Mouse (Mus musculus): ENCODE data around the gene Pdlim4. TPM values are rescaled to one million over a fixed set of nuclear protein-coding genes. Genes with fewer than 3 reads are reported as not detected.
"Not testable (repeated sequence)": the region's sequence is repeated elsewhere in the genome, so short reads cannot be mapped to it uniquely, and the experiment has no call there.

The Pdlim4 gene
- polyA plus RNA-seq, 1 experiment from 2014 or later: 37.4 TPM

DNA sequence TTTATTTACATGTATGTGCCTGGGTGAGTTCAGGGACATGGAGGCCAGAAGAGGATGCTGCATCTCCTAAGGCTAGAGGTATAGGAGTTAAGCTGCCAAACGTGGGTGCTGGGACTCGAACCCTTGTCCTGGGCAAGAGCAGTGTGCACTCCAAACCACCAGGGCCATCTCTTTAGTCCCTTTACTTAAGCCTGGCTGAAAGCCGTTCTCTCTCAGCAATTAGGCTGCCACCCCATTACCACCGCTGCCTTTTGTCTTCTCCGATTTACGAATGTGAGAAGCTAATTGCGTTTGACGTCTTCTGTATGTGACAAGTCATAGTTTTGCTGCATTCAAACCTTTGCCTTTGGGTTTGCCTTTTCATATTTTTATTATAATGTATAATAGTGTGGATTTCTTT lies 52.8 kb downstream of the Pdlim4 start:
- Histone ChIP-seq H3K36me3 (ENCODE audit: control insufficient read depth, insufficient read depth, low read length) (no peaks in the 10 kb centered on the region), H3K4me1 (ENCODE audit: control insufficient read depth, insufficient read depth, low read depth, low read length) (no peaks in the 10 kb centered on the region), H3K4me2 (ENCODE audit: low read length) (no peak overlapping the region), H3K9ac (ENCODE audit: low read depth, low read length) (no peak overlapping the region), H3K4me3 (ENCODE audit: low read length) (no peak overlapping the region), H3K9me3 (ENCODE audit: control insufficient read depth, low read length) (no peaks in the 10 kb centered on the region), H3K27me3 (replicated peaks; ENCODE audit: control insufficient read depth, insufficient read depth, low read length) (no peaks in the 10 kb centered on the region), H3K27ac (ENCODE audit: low read depth, low read length) (no peak overlapping the region)
- ATAC-seq: no peak
- 61% methylated on average over 8 of the region's 8 CpGs for WGBS

DNA sequence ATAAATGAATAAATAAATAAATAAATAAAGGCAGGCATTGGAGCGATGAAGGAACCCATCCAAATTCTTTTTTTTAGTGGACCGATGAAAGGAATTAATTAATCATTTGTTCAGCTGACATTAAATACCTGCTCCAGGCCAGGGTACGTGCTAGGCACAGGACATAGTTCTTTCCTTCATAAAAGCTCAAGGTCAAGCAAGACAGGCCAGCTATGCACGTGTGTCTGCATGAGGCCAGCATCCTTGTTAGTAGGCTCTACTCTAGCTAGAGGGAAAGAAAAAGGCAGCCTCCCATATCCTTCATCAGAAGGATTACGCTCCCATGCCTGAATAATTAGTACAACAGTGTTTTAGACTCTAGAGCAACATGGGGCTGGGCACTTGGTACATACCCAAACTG lies 55.9 kb downstream of the Pdlim4 start:
- no peaks in the 10 kb centered on the region for H3K9me3 ChIP-seq (ENCODE audit: control insufficient read depth, low read length)
- H3K4me3 ChIP-seq (ENCODE audit: low read length): no peak overlapping the region
- ATAC-seq: no peak
- no peaks in the 10 kb centered on the region for H3K27me3 ChIP-seq (replicated peaks; ENCODE audit: control insufficient read depth, insufficient read depth, low read length)
- H3K36me3 ChIP-seq (ENCODE audit: control insufficient read depth, insufficient read depth, low read length): no peaks in the 10 kb centered on the region
- H3K9ac ChIP-seq (ENCODE audit: low read depth, low read length): no peak overlapping the region
- WGBS: 88% methylated on average over 5 of the region's 5 CpGs
- H3K4me2 ChIP-seq (ENCODE audit: low read length): no peak overlapping the region
- H3K4me1 ChIP-seq (ENCODE audit: control insufficient read depth, insufficient read depth, low read depth, low read length): no peaks in the 10 kb centered on the region
- H3K27ac ChIP-seq (ENCODE audit: low read depth, low read length): no peak overlapping the region

DNA sequence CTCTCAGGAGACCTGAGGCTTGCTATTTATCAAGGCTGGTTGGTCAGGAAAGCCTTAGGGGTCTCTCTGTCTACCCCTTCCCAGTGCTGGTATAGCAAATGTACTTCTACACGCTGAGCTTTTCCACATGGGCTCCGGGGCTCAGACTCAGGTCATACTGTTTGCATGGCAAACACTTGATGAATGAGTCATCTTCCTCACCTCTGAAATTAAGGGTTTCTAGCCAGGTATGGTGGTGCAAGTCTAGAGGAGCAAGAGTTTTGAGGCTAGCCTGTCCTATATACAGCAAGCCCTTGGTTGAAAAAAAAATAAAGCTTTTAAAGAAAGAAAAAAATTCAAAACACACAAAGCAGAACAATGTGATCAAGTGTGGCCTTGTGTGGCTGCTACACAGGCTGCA lies 57.6 kb downstream of the Pdlim4 start:
- ATAC-seq: no peak
- Histone ChIP-seq H3K4me1 (ENCODE audit: control insufficient read depth, insufficient read depth, low read depth, low read length) (peaks cover 2% of the 10 kb centered on the region; the same call in 1 of the 2 replicates), H3K4me3 (ENCODE audit: low read length) (no peak overlapping the region), H3K27me3 (replicated peaks; ENCODE audit: control insufficient read depth, insufficient read depth, low read length) (no peaks in the 10 kb centered on the region), H3K27ac (ENCODE audit: low read depth, low read length) (no peak overlapping the region), H3K36me3 (ENCODE audit: control insufficient read depth, insufficient read depth, low read length) (no peaks in the 10 kb centered on the region), H3K9ac (ENCODE audit: low read depth, low read length) (no peak overlapping the region), H3K9me3 (ENCODE audit: control insufficient read depth, low read length) (no peaks in the 10 kb centered on the region), H3K4me2 (ENCODE audit: low read length) (no peak overlapping the region)
- WGBS: 88% methylated on average over 2 of the region's 2 CpGs

DNA sequence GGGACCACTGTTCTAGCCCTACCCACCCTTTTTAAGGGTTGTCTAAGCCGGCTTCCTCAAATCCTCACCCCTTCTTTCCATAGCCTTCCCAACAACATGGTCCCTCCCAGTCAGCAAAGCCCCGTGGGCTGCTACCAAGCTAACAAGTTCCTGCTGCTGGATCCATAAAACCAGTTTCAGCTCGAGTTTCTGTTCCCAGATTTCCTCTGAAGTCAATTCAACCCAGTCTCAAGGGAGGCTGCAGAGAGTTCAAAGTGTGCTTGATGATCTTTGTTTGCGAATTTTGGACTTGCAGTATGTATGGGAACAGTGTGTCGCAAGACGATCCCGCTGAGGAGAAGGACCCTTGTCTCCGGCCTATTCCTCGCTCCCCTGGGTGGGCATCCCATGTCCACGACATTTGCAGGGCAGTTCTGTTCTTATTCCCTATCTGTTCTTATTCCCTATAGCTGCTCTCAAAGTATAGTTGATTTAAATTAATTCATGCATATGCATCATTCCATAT lies 60.3 kb downstream of the Pdlim4 start:
- Histone ChIP-seq H3K9me3 (ENCODE audit: control insufficient read depth, low read length) (no peaks in the 10 kb centered on the region), H3K9ac (ENCODE audit: low read depth, low read length) (no peak overlapping the region), H3K4me2 (ENCODE audit: low read length) (no peak overlapping the region), H3K36me3 (ENCODE audit: control insufficient read depth, insufficient read depth, low read length) (no peaks in the 10 kb centered on the region), H3K4me1 (ENCODE audit: control insufficient read depth, insufficient read depth, low read depth, low read length) (peaks cover 2% of the 10 kb centered on the region; the same call in 1 of the 2 replicates), H3K27me3 (replicated peaks; ENCODE audit: control insufficient read depth, insufficient read depth, low read length) (no peaks in the 10 kb centered on the region), H3K4me3 (ENCODE audit: low read length) (no peak overlapping the region), H3K27ac (ENCODE audit: low read depth, low read length) (no peak overlapping the region)
- WGBS: 80% methylated on average over 10 of the region's 10 CpGs
- ATAC-seq: no peak

DNA sequence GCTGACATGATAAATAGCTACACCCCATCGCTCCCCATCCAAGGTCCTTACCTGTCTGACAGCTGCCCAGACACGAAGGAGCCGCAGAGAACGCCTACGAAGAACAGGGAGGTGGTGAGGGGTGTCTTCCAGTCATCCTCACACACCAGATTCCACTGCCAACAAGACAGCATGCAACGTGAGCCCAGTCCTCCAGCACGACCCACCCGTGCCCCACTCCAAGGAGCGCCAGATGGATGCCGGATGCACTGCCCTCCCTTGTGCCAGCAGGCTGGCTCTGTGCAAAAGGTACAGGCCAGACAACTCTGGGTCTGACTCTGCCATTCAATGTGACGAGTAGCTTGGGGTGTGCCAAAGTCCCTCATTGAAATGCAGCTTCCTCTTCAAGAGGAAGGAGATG lies 61.1 kb downstream of the Pdlim4 start:
- Histone ChIP-seq H3K36me3 (ENCODE audit: control insufficient read depth, insufficient read depth, low read length) (no peaks in the 10 kb centered on the region), H3K4me3 (ENCODE audit: low read length) (no peak overlapping the region), H3K9me3 (ENCODE audit: control insufficient read depth, low read length) (no peaks in the 10 kb centered on the region), H3K27ac (ENCODE audit: low read depth, low read length) (no peak overlapping the region), H3K4me2 (ENCODE audit: low read length) (no peak overlapping the region), H3K9ac (ENCODE audit: low read depth, low read length) (no peak overlapping the region), H3K27me3 (replicated peaks; ENCODE audit: control insufficient read depth, insufficient read depth, low read length) (no peaks in the 10 kb centered on the region), H3K4me1 (ENCODE audit: control insufficient read depth, insufficient read depth, low read depth, low read length) (peaks cover 2% of the 10 kb centered on the region; the same call in 1 of the 2 replicates)
- ATAC-seq: peak; percentile 63; the same call in 1 of the 2 replicates
- WGBS: 78% methylated on average over 11 of the region's 11 CpGs

DNA sequence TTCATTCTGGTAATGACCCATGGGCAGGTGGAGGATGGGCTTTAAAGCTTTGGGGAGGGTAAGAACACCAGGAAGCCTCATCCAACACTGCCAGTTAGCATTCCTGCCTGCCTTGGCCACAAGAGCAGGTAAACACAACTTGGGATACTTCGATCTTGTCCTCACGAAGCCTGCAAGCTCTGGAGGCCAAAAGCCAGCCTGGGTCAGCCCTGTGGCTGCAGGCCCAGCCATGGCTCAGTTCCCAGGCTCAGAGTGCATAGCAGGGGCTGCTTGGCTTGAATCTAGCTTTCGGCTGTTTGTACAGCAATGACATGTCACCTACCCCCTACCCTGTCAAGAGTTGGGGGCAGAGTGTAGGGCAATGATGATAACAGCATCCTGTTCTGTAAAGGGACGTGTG lies 61.9 kb downstream of the Pdlim4 start:
- no peak overlapping the region for H3K4me3 ChIP-seq (ENCODE audit: low read length)
- no peaks in the 10 kb centered on the region for H3K27me3 ChIP-seq (replicated peaks; ENCODE audit: control insufficient read depth, insufficient read depth, low read length)
- no peaks in the 10 kb centered on the region for H3K36me3 ChIP-seq (ENCODE audit: control insufficient read depth, insufficient read depth, low read length)
- H3K9ac ChIP-seq (ENCODE audit: low read depth, low read length): no peak overlapping the region
- no peak for ATAC-seq
- no peak overlapping the region for H3K27ac ChIP-seq (ENCODE audit: low read depth, low read length)
- H3K4me2 ChIP-seq (ENCODE audit: low read length): no peak overlapping the region
- WGBS: 75% methylated on average over 4 of the region's 4 CpGs
- H3K4me1 ChIP-seq (ENCODE audit: control insufficient read depth, insufficient read depth, low read depth, low read length): peaks cover 2% of the 10 kb centered on the region; the same call in 1 of the 2 replicates
- no peaks in the 10 kb centered on the region for H3K9me3 ChIP-seq (ENCODE audit: control insufficient read depth, low read length)

DNA sequence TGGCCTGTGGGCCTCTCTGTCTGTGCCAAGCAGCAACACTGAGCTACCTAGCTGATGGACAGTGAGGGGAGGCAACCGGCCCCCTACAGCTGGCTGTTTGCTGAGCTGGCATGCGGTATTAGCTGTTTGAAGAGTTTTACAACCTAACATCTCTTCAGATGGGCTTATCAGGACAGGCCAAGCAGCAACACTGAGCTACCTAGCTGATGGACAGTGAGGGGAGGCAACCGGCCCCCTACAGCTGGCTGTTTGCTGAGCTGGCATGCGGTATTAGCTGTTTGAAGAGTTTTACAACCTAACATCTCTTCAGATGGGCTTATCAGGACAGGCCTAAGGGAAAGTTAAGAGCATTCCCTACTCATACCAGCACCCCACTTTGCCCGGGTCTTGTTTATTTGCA lies 62.5 kb downstream of the Pdlim4 start:
- H3K36me3 ChIP-seq (ENCODE audit: control insufficient read depth, insufficient read depth, low read length); H3K4me3 ChIP-seq (ENCODE audit: low read length); H3K27me3 ChIP-seq (replicated peaks; ENCODE audit: control insufficient read depth, insufficient read depth, low read length); H3K4me2 ChIP-seq (ENCODE audit: low read length); H3K9ac ChIP-seq (ENCODE audit: low read depth, low read length); H3K4me1 ChIP-seq (ENCODE audit: control insufficient read depth, insufficient read depth, low read depth, low read length); ATAC-seq; H3K9me3 ChIP-seq (ENCODE audit: control insufficient read depth, low read length); H3K27ac ChIP-seq (ENCODE audit: low read depth, low read length): not testable (repeated sequence)
- WGBS: 68% methylated on average over 5 of the region's 5 CpGs

Other genes with a start within 250 kb of the Pdlim4 start
- 0.40 and 0.52 TPM in 2 replicates for gene Gm12216, start 209.8 kb downstream of the Pdlim4 start, polyA plus RNA-seq (2015; fragmentation: Nextera tagmentation; extraction: Ambion mirVana)
- gene Slc22a5, start 177.4 kb downstream of the Pdlim4 start, polyA plus RNA-seq (2015; fragmentation: Nextera tagmentation; extraction: Ambion mirVana): 11.1 and 12.4 TPM in 2 replicates
- 4.0 and 5.1 TPM in 2 replicates for gene Slc22a21, start 88.7 kb downstream of the Pdlim4 start, polyA plus RNA-seq (2015; fragmentation: Nextera tagmentation; extraction: Ambion mirVana)
- gene Slc22a4, start 40.9 kb downstream of the Pdlim4 start, polyA plus RNA-seq (2015; fragmentation: Nextera tagmentation; extraction: Ambion mirVana): 4.9 and 7.2 TPM in 2 replicates
- gene P4ha2, start 31.1 kb upstream of the Pdlim4 start, polyA plus RNA-seq (2015; fragmentation: Nextera tagmentation; extraction: Ambion mirVana): 12.3 and 15.1 TPM in 2 replicates
- gene Csf2, start 180.7 kb upstream of the Pdlim4 start, polyA plus RNA-seq (2015; fragmentation: Nextera tagmentation; extraction: Ambion mirVana): not detected in 2 replicates
- gene Il3, start 198.3 kb upstream of the Pdlim4 start, polyA plus RNA-seq (2015; fragmentation: Nextera tagmentation; extraction: Ambion mirVana): not detected in 2 replicates
- gene Acsl6, start 234.8 kb upstream of the Pdlim4 start, polyA plus RNA-seq (2015; fragmentation: Nextera tagmentation; extraction: Ambion mirVana): 49.8 and 52.6 TPM in 2 replicates

Measured in hindbrain, embryonic 16.5 days (tissue).